ENCODE assay signal across 12 mouse cellular contexts in the genomic region with DNA sequence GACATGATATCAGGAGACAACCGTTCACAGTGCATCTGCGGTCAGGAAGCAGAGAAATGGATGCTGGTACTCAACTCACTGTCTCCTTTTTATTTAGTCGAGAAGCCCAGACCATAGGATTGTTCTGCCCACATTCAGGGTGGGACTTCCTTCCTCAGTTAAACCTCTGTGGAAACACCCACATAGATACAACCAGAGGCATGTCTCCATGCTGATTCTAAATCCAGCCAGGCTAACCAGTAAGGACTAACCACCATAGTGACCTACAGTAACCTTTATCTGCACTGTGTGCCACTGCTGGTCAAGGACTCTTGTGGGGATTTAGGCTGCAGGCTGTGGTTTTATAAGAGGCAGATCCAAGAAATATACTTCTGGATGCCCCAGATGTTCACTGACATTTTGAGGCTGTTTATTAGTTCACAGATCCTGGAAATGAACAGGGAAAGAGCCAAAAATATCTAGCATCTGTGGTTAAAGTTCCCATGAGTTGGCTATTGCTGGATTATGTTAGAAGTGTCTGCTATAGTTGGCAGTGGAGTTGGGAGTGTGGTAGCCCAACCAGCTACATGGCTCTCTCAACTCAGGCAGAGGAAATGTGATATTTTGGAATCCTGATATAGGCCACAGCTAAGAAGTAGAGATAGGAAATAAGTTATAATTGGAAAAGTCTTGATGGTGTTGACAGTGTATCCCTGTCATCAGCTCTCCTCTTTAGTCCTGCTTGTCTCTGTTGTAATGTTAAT.
DNase-seq lines count a peak whose midpoint lies in the region; ATAC-seq lines count a peak whose summit lies in the region.
"Had no signal": no experiment of that assay in that cellular context is flagged by ENCODE, and none has a peak within 500 bp of the region (broad histone marks: within the 10 kb centered on the region; RNA-seq: fewer than 3 reads in every experiment).

No protein-coding gene starts in this region.

- H3K27me3 ChIP-seq in forebrain, embryonic 11.5 days (ENCODE audit: control insufficient read depth, insufficient read depth, low read length): no peaks in the 10 kb centered on the region
- no peaks in the 10 kb centered on the region for H3K27me3 ChIP-seq in forebrain, embryonic 16.5 days (replicated peaks; ENCODE audit: control insufficient read depth, insufficient read depth, low read length)
- no peaks in the 10 kb centered on the region for H3K27me3 ChIP-seq in neural tube, embryonic 11.5 days (ENCODE audit: control insufficient read depth, insufficient read depth, low read length)
- H3K27me3 ChIP-seq in heart, embryonic 15.5 days: no peaks in the 10 kb centered on the region
- H3K27me3 ChIP-seq: megakaryocyte, embryonic 14.5 days had no signal

- no peak overlapping the region for H3K9ac ChIP-seq in forebrain, embryonic 11.5 days (ENCODE audit: low read length)
- no peak overlapping the region for H3K9ac ChIP-seq in forebrain, embryonic 16.5 days (replicated peaks; ENCODE audit: low read depth, low read length)
- H3K9ac ChIP-seq in neural tube, embryonic 11.5 days (ENCODE audit: low read length): no peak overlapping the region
- H3K9ac ChIP-seq in heart, embryonic 15.5 days: no peak overlapping the region

- ATAC-seq in forebrain, embryonic 11.5 days (replicated peaks; ENCODE audit: low FRiP score): no peak
- ATAC-seq in forebrain, embryonic 16.5 days: no peak
- ATAC-seq in neural tube, embryonic 11.5 days (ENCODE audit: insufficient read depth, low FRiP score, low TSS enrichment): 0 out of 2 replicates have a peak, but pooled peaks have one; percentile 23
- ATAC-seq in heart, embryonic 15.5 days (replicated peaks; ENCODE audit: insufficient number of reproducible peaks, insufficient read depth, low FRiP score, low read depth): peak; percentile 69

- H3K9me3 ChIP-seq in forebrain, embryonic 11.5 days (ENCODE audit: control insufficient read depth, low read length): no peaks in the 10 kb centered on the region
- no peaks in the 10 kb centered on the region for H3K9me3 ChIP-seq in forebrain, embryonic 16.5 days (ENCODE audit: control insufficient read depth, low read length)
- no peaks in the 10 kb centered on the region for H3K9me3 ChIP-seq in neural tube, embryonic 11.5 days (ENCODE audit: control insufficient read depth, low read length)
- no peaks in the 10 kb centered on the region for H3K9me3 ChIP-seq in heart, embryonic 15.5 days (replicated peaks)
- H3K9me3 ChIP-seq: megakaryocyte, embryonic 14.5 days had no signal

- H3K4me3 ChIP-seq in forebrain, embryonic 11.5 days (ENCODE audit: low read depth, low read length): no peak overlapping the region
- H3K4me3 ChIP-seq in forebrain, embryonic 16.5 days (replicated peaks; ENCODE audit: low read length): no peak overlapping the region
- no peak overlapping the region for H3K4me3 ChIP-seq in neural tube, embryonic 11.5 days (ENCODE audit: low read depth, low read length)
- no peak overlapping the region for H3K4me3 ChIP-seq in heart, embryonic 15.5 days
- H3K4me3 ChIP-seq: erythroblast, embryonic 14.5 days; megakaryocyte, embryonic 14.5 days had no signal

- H3K27ac ChIP-seq in forebrain, embryonic 11.5 days (ENCODE audit: low read depth, low read length): no peak overlapping the region
- no peak overlapping the region for H3K27ac ChIP-seq in forebrain, embryonic 16.5 days (ENCODE audit: low read length)
- no peak overlapping the region for H3K27ac ChIP-seq in neural tube, embryonic 11.5 days (ENCODE audit: low read depth, low read length)
- H3K27ac ChIP-seq in heart, embryonic 15.5 days: peak overlapping the region; percentile 88

- no peaks in the 10 kb centered on the region for H3K36me3 ChIP-seq in forebrain, embryonic 11.5 days (ENCODE audit: control insufficient read depth, insufficient read depth, low read length)
- H3K36me3 ChIP-seq in forebrain, embryonic 16.5 days (ENCODE audit: control insufficient read depth, insufficient read depth): no peaks in the 10 kb centered on the region
- no peaks in the 10 kb centered on the region for H3K36me3 ChIP-seq in neural tube, embryonic 11.5 days (ENCODE audit: control insufficient read depth, insufficient read depth, low read length)
- H3K36me3 ChIP-seq in heart, embryonic 15.5 days: no peaks in the 10 kb centered on the region

- H3K4me2 ChIP-seq in forebrain, embryonic 11.5 days (ENCODE audit: low read depth, low read length, severe bottlenecking): no peak overlapping the region
- no peak overlapping the region for H3K4me2 ChIP-seq in forebrain, embryonic 16.5 days (ENCODE audit: low read length)
- H3K4me2 ChIP-seq in neural tube, embryonic 11.5 days (ENCODE audit: low read depth): no peak overlapping the region
- H3K4me2 ChIP-seq in heart, embryonic 15.5 days: peak overlapping the region; percentile 37

- WGBS in forebrain, embryonic 11.5 days: 96% methylated on average over 3 of the region's 3 CpGs
- 92% methylated on average over 3 of the region's 3 CpGs for WGBS in forebrain, embryonic 16.5 days
- WGBS in neural tube, embryonic 11.5 days: 96% methylated on average over 3 of the region's 3 CpGs
- WGBS in heart, embryonic 15.5 days: 69% methylated on average over 3 of the region's 3 CpGs

- no peaks in the 10 kb centered on the region for H3K4me1 ChIP-seq in forebrain, embryonic 11.5 days (replicated peaks; ENCODE audit: control insufficient read depth, insufficient read depth, low read length)
- H3K4me1 ChIP-seq in forebrain, embryonic 16.5 days (replicated peaks; ENCODE audit: control insufficient read depth, insufficient read depth, low read length): no peaks in the 10 kb centered on the region; the same call in 1 of the 2 replicates
- H3K4me1 ChIP-seq in neural tube, embryonic 11.5 days (ENCODE audit: control insufficient read depth, insufficient read depth, low read length): peaks cover 7% of the 10 kb centered on the region; the same call in 1 of the 2 replicates
- peaks cover 72% of the 10 kb centered on the region for H3K4me1 ChIP-seq in heart, embryonic 15.5 days (replicated peaks)

- DNase-seq in forebrain, embryonic 11.5 days (ENCODE audit: low spot score): peak; percentile 10
- no peak for DNase-seq in neural tube, embryonic 11.5 days (ENCODE audit: low spot score)
- no peak for DNase-seq in neural tube, embryonic 10.5 days (ENCODE audit: extremely low spot score, low spot score)
- no peak for DNase-seq in right cerebral cortex, postnatal 36 days (ENCODE audit: low spot score in 2 of 2)
- no peak for DNase-seq in layer of hippocampus, postnatal 10 days (ENCODE audit: low spot score in 2 of 2)
- no peak for DNase-seq in thymus, postnatal 14 days
- DNase-seq: cerebellum, adult 9-11 months; right cerebral cortex, postnatal 25 days had no signal

Comparison
In these comparisons a context has a peak if more than half of its experiments do, and no peak if none do; other contexts are left out.
1. ATAC-seq: peak in neural tube, embryonic 11.5 days (single experiment) and heart, embryonic 15.5 days (single experiment); none in forebrain, embryonic 11.5 days (single experiment) and forebrain, embryonic 16.5 days (single experiment).